Mouse (Mus musculus): ENCODE measurements at regions not wholly inside any gene's neighbourhood (a gene's known extent, or its start where the extent isn't known, plus 50 kb on each side); places are given as distances from the start of the nearest gene placed in this dataset.

- WGBS: 90% methylated on average over 1 of the region's 1 CpGs
- H3K4me1 ChIP-seq (ENCODE audit: control insufficient read depth, insufficient read depth, low read length): no peaks in the 10 kb centered on the region
- TF ChIP-seq CTCF (IDR thresholded peaks at IDR 0.05; ENCODE audit: insufficient read depth, low read depth, low read length) (no peak), POLR2A (IDR thresholded peaks at IDR 0.05; ENCODE audit: insufficient read depth, low read depth, low read length) (no peak)
- H3K4me3 ChIP-seq (ENCODE audit: insufficient read depth, low read depth, low read length): no peak overlapping the region
- no peak overlapping the region for H3K27ac ChIP-seq (ENCODE audit: insufficient read depth, low read depth, low read length)
Observed at GRCm38 (mm10) chr17:75915256-75915655, 363.5 kb upstream of the Fam98a start.

DNA sequence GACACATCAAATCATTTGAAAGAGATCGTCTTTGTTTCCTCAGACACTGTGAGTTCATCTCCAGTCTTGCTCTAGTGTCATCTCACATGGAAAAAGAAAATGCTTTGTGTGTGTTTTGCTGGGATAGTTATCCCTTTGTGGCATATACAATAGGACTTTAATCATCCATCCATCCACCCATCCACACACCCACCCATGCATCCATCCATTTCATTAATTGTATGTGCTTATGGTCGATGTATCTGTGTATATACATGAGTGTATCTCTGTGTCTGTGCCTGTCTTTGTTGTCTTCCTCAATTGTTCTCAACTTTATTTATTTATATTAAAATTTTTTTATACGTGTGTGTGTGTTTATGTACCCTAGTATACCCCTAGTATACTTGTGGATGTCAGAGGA lies 355.3 kb upstream of the Fam98a start:
- Histone ChIP-seq H3K4me3 (ENCODE audit: insufficient read depth, low read depth, low read length) (no peak overlapping the region), H3K4me1 (ENCODE audit: control insufficient read depth, insufficient read depth, low read length) (no peaks in the 10 kb centered on the region), H3K27ac (ENCODE audit: insufficient read depth, low read depth, low read length) (no peak overlapping the region)
- TF ChIP-seq POLR2A (IDR thresholded peaks at IDR 0.05; ENCODE audit: insufficient read depth, low read depth, low read length) (no peak), CTCF (IDR thresholded peaks at IDR 0.05; ENCODE audit: insufficient read depth, low read depth, low read length) (no peak)
- 88% methylated on average over 3 of the region's 3 CpGs for WGBS

- TF ChIP-seq CTCF (IDR thresholded peaks at IDR 0.05; ENCODE audit: insufficient read depth, low read depth, low read length) (no peak), POLR2A (IDR thresholded peaks at IDR 0.05; ENCODE audit: insufficient read depth, low read depth, low read length) (no peak)
- H3K4me1 ChIP-seq (ENCODE audit: control insufficient read depth, insufficient read depth, low read length): no peaks in the 10 kb centered on the region
- H3K27ac ChIP-seq (ENCODE audit: insufficient read depth, low read depth, low read length): no peak overlapping the region
- no peak overlapping the region for H3K4me3 ChIP-seq (ENCODE audit: insufficient read depth, low read depth, low read length)
- 67% methylated on average over 3 of the region's 3 CpGs for WGBS
Observed at GRCm38 (mm10) chr17:75906643-75907042, 354.9 kb upstream of the Fam98a start.

- no peak overlapping the region for H3K4me3 ChIP-seq (ENCODE audit: insufficient read depth, low read depth, low read length)
- 84% methylated on average over 6 of the region's 6 CpGs for WGBS
Observed at GRCm38 (mm10) chr17:75895436-75895835, 343.7 kb upstream of the Fam98a start.

GRCm38 (mm10) chr17:75894934-75895333 lies 343.2 kb upstream of the Fam98a start:
- Histone ChIP-seq H3K4me3 (ENCODE audit: insufficient read depth, low read depth, low read length) (no peak overlapping the region), H3K27ac (ENCODE audit: insufficient read depth, low read depth, low read length) (no peak overlapping the region), H3K4me1 (ENCODE audit: control insufficient read depth, insufficient read depth, low read length) (no peaks in the 10 kb centered on the region)
- 75% methylated on average over 4 of the region's 4 CpGs for WGBS
- TF ChIP-seq CTCF (IDR thresholded peaks at IDR 0.05; ENCODE audit: insufficient read depth, low read depth, low read length) (no peak), POLR2A (IDR thresholded peaks at IDR 0.05; ENCODE audit: insufficient read depth, low read depth, low read length) (no peak)

More at GRCm38 (mm10) chr17:75895436-75895835, 343.7 kb upstream of the Fam98a start:
- TF ChIP-seq POLR2A (IDR thresholded peaks at IDR 0.05; ENCODE audit: insufficient read depth, low read depth, low read length) (no peak), CTCF (IDR thresholded peaks at IDR 0.05; ENCODE audit: insufficient read depth, low read depth, low read length) (no peak)
- H3K27ac ChIP-seq (ENCODE audit: insufficient read depth, low read depth, low read length): no peak overlapping the region
- no peaks in the 10 kb centered on the region for H3K4me1 ChIP-seq (ENCODE audit: control insufficient read depth, insufficient read depth, low read length)

DNA sequence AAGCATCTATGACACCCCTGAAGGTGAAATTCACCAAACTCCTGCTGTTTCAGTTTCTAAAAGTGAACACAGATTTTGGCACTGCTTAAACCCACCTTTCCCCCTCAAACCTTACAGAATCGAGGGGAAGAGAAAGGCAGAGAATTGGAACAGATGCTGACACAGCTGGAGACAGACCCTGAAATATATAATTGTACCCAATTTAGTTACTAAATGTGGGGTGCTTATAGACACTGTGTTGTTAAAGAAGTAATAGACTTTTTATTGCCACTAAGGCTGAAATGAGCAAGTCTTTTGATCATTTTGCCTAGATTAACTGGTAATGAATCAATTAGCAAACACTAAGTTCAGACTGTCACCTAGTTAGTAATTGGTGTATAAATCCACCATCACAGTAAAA lies 341.8 kb upstream of the Fam98a start:
- Histone ChIP-seq H3K4me3 (ENCODE audit: insufficient read depth, low read depth, low read length) (no peak overlapping the region), H3K27ac (ENCODE audit: insufficient read depth, low read depth, low read length) (no peak overlapping the region), H3K4me1 (ENCODE audit: control insufficient read depth, insufficient read depth, low read length) (no peaks in the 10 kb centered on the region)
- WGBS: 19% methylated on average over 1 of the region's 1 CpGs
- TF ChIP-seq CTCF (IDR thresholded peaks at IDR 0.05; ENCODE audit: insufficient read depth, low read depth, low read length) (no peak), POLR2A (IDR thresholded peaks at IDR 0.05; ENCODE audit: insufficient read depth, low read depth, low read length) (no peak)

DNA sequence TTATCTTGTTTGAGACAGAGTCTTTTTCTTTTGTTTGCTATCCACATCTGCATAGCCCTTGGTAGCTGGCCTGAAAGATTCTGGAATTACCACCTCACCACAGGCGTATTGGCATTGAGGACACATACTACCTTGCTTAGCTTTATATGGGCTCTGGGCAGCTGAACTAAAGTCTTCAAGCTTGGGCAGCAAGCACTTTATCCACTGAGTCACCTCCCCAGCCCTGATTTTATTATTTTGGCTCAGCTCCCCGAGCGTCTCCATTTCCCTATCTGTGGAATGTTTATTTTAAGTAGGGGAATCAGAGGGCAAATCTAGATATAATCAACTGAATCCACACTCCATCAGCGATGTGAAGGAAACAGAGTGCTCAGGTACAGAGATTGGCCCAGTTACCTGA lies 340.4 kb upstream of the Fam98a start:
- Histone ChIP-seq H3K4me1 (ENCODE audit: control insufficient read depth, insufficient read depth, low read length) (no peaks in the 10 kb centered on the region), H3K4me3 (ENCODE audit: insufficient read depth, low read depth, low read length) (no peak overlapping the region), H3K27ac (ENCODE audit: insufficient read depth, low read depth, low read length) (no peak overlapping the region)
- TF ChIP-seq POLR2A (IDR thresholded peaks at IDR 0.05; ENCODE audit: insufficient read depth, low read depth, low read length) (no peak), CTCF (IDR thresholded peaks at IDR 0.05; ENCODE audit: insufficient read depth, low read depth, low read length) (no peak)
- 87% methylated on average over 4 of the region's 4 CpGs for WGBS

- Histone ChIP-seq H3K27ac (ENCODE audit: insufficient read depth, low read depth, low read length) (no peak overlapping the region), H3K4me3 (ENCODE audit: insufficient read depth, low read depth, low read length) (no peak overlapping the region), H3K4me1 (ENCODE audit: control insufficient read depth, insufficient read depth, low read length) (no peaks in the 10 kb centered on the region)
- TF ChIP-seq POLR2A (IDR thresholded peaks at IDR 0.05; ENCODE audit: insufficient read depth, low read depth, low read length) (no peak), CTCF (IDR thresholded peaks at IDR 0.05; ENCODE audit: insufficient read depth, low read depth, low read length) (no peak)
- WGBS: 91% methylated on average over 4 of the region's 4 CpGs
Observed at GRCm38 (mm10) chr17:75891564-75891963, 339.8 kb upstream of the Fam98a start.

- 41% methylated on average over 1 of the region's 1 CpGs for WGBS
Observed at GRCm38 (mm10) chr17:75877848-75878247, 326.1 kb upstream of the Fam98a start.

GRCm38 (mm10) chr17:75876895-75877294 lies 325.1 kb upstream of the Fam98a start:
- TF ChIP-seq CTCF (IDR thresholded peaks at IDR 0.05; ENCODE audit: insufficient read depth, low read depth, low read length): no peak
- no peak for TF ChIP-seq POLR2A (IDR thresholded peaks at IDR 0.05; ENCODE audit: insufficient read depth, low read depth, low read length)
- no peak overlapping the region for H3K4me3 ChIP-seq (ENCODE audit: insufficient read depth, low read depth, low read length)
- no peaks in the 10 kb centered on the region for H3K4me1 ChIP-seq (ENCODE audit: control insufficient read depth, insufficient read depth, low read length)

More at GRCm38 (mm10) chr17:75877848-75878247, 326.1 kb upstream of the Fam98a start:
- H3K4me3 ChIP-seq (ENCODE audit: insufficient read depth, low read depth, low read length): no peak overlapping the region
- no peak overlapping the region for H3K27ac ChIP-seq (ENCODE audit: insufficient read depth, low read depth, low read length)
- no peaks in the 10 kb centered on the region for H3K4me1 ChIP-seq (ENCODE audit: control insufficient read depth, insufficient read depth, low read length)
- TF ChIP-seq CTCF (IDR thresholded peaks at IDR 0.05; ENCODE audit: insufficient read depth, low read depth, low read length): no peak
- no peak for TF ChIP-seq POLR2A (IDR thresholded peaks at IDR 0.05; ENCODE audit: insufficient read depth, low read depth, low read length)

More at GRCm38 (mm10) chr17:75876895-75877294, 325.1 kb upstream of the Fam98a start:
- no peak overlapping the region for H3K27ac ChIP-seq (ENCODE audit: insufficient read depth, low read depth, low read length)
- 84% methylated on average over 7 of the region's 7 CpGs for WGBS

Measured in olfactory bulb, adult 2 months (tissue).